Mouse (Mus musculus) skeletal muscle tissue, adult 2 months (tissue): ENCODE measurements at regions not wholly inside any gene's neighbourhood (a gene's known extent, or its start where the extent isn't known, plus 50 kb on each side); places are given as distances from the start of the nearest gene placed in this dataset.

Experiments used
- DNase-seq: peaks from one replicate; pipeline ENCODE4 v3.0.0-alpha.2; 2012; ENCODE audit warnings: low read depth, low spot score

- no peak for DNase-seq
These were observed 104.0 kb upstream of the Nsun2 start for GRCm38 (mm10) chr13:69429596-69429995.

DNA sequence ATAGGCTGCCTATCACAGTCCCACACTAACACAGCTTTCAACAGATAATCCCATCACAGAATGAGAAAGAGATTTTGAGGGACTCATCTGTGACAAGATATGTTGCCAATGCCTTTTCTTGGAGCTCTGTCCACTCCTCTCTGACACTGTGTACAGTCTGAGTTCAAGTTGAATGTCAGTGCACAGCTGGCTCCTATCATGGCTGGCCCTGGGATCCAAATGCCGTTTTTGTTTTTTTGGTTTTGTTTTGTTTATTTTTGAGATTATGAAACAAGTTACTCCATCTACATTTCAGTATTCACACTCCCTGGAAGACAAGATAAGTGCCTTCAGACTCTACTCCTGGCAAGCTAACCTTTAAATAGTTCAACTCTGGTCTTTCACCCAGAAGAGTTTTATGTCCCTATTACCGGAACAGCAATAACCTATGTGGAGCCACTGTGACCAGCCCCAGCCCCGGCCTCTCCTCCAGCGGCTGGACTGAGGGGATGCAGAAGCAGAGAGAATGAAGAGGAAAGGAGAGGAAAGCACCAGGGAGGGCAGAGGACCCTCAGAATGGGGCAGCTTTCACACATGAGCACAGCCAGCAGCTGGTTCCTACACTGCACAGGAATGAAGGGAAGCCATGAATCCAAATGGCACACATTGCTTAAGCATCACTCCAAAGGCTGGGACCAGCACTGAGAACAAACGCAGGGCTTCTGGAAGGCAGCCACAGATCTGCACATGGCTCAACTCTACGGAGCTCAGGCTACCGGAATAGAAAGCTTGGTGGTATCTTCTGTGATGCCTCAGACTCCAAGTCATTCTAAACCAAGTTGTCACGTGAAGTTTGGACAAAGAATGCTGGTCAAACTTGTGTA is 99.9 kb upstream of the Nsun2 start:
- DNase-seq: no peak

DNA sequence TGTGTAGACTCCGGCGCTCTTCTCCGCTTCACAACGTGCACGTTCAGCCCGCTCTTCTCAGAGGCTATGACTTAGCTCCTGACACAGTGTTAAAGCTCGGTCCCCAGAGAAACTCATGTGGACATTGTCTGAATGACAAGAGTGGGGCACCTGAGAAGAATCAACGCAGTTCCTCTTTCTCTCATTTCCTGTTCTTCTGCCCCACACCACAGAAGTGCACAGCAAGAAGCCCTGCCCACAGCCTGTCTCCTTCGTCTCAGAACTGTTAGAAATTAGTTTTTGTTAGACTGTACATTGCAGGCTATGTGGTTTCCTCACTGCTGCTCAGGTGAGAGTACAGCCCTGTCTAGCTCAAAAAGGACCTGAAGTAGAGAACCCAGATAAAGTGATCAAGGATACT is 94.1 kb upstream of the Nsun2 start:
- no peak for DNase-seq

GRCm38 (mm10) chr13:69441798-69442197 is 91.7 kb upstream of the Nsun2 start:
- DNase-seq: no peak

GRCm38 (mm10) chr13:69445611-69446010 is 87.9 kb upstream of the Nsun2 start:
- no peak for DNase-seq
